Mouse (Mus musculus) heart, postnatal 25 days (tissue): ENCODE data around the gene Retreg1. TPM values are rescaled to one million over a fixed set of nuclear protein-coding genes. Genes with fewer than 3 reads are reported as not detected.

ENCODE experiments used
- DNase-seq: peaks from one replicate; pipeline ENCODE4 v3.0.0; 2022; ENCODE audit warnings: low spot score
- intact Hi-C: fragments of 180-260 bp; cut with DNase I; formaldehyde crosslinking; loops from one replicate; pipeline ENCODE4 v1.15.1; 2025
- total RNA-seq, 2 experiments: library from RNA; stranded (reverse); gene quantifications; 2 replicates each; pipeline ENCODE4 v1.2.3; 2021

Gene Retreg1
- total RNA-seq, 2 experiments from 2014 or later, result 206 to 227 TPM

GRCm38 (mm10) chr15:25873536-25873935 lies 30.6 kb downstream of the Retreg1 start:
- DNase-seq, result no peak
- intact Hi-C loops, result no loop called here

GRCm38 (mm10) chr15:25876601-25877161 lies 33.7 kb downstream of the Retreg1 start:
- no peak for DNase-seq
- intact Hi-C loops, result no loop called here

- no peak for DNase-seq
- intact Hi-C loops, result no loop called here
Observed at GRCm38 (mm10) chr15:25877798-25878197, 34.8 kb downstream of the Retreg1 start.

GRCm38 (mm10) chr15:25879229-25879628 lies 36.2 kb downstream of the Retreg1 start:
- intact Hi-C loops, result no loop called here

GRCm38 (mm10) chr15:25880192-25880591 lies 37.2 kb downstream of the Retreg1 start:
- no peak for DNase-seq
- intact Hi-C loops, result no loop called here

More at GRCm38 (mm10) chr15:25879229-25879628, 36.2 kb downstream of the Retreg1 start:
- no peak for DNase-seq

- intact Hi-C loops, result no loop called here
- DNase-seq, result no peak
Observed at GRCm38 (mm10) chr15:25882002-25882401, 39.0 kb downstream of the Retreg1 start.

- DNase-seq, result no peak
- intact Hi-C loops, result no loop called here
Observed at GRCm38 (mm10) chr15:25884416-25884958, 41.5 kb downstream of the Retreg1 start.

GRCm38 (mm10) chr15:25886581-25887011 lies 43.6 kb downstream of the Retreg1 start:
- intact Hi-C loops, result no loop called here
- peak; percentile 29 for DNase-seq

- intact Hi-C loops, result no loop called here
- no peak for DNase-seq
Observed at GRCm38 (mm10) chr15:25889927-25890326, 46.9 kb downstream of the Retreg1 start.

GRCm38 (mm10) chr15:25891556-25891955 lies 48.6 kb downstream of the Retreg1 start:
- DNase-seq, result no peak
- intact Hi-C loops, result no loop called here

- intact Hi-C loops, result no loop called here
- DNase-seq, result no peak
Observed at GRCm38 (mm10) chr15:25893327-25893726, 50.3 kb downstream of the Retreg1 start.

GRCm38 (mm10) chr15:25896783-25897182 lies 53.8 kb downstream of the Retreg1 start:
- intact Hi-C loops, result no loop called here
- no peak for DNase-seq

GRCm38 (mm10) chr15:25897617-25898016 lies 54.6 kb downstream of the Retreg1 start:
- no peak for DNase-seq
- intact Hi-C loops, result no loop called here

GRCm38 (mm10) chr15:25899021-25899420 lies 56.0 kb downstream of the Retreg1 start:
- intact Hi-C loops, result no loop called here
- no peak for DNase-seq

- peak; percentile 26 for DNase-seq
- intact Hi-C loops, result loop anchor here (1.0 to 5.0 kb wide), 3 partner anchors 42 to 93 kb away; no protein-coding TSS in a partner anchor
Observed at GRCm38 (mm10) chr15:25900540-25900939, 57.6 kb downstream of the Retreg1 start.

GRCm38 (mm10) chr15:25902931-25903615 lies 60.1 kb downstream of the Retreg1 start:
- DNase-seq, result no peak
- intact Hi-C loops, result loop anchor here (5.0 kb wide), 2 partner anchors 39 to 96 kb away; no protein-coding TSS in a partner anchor

GRCm38 (mm10) chr15:25904435-25905021 lies 61.5 kb downstream of the Retreg1 start:
- DNase-seq, result no peak
- intact Hi-C loops, result loop anchor here (5.0 kb wide), 2 partner anchors 38 to 97 kb away; no protein-coding TSS in a partner anchor

- no peak for DNase-seq
- intact Hi-C loops, result no loop called here
Observed at GRCm38 (mm10) chr15:25909783-25910494, 67.0 kb downstream of the Retreg1 start.

- intact Hi-C loops, result no loop called here
- DNase-seq, result no peak
Observed at GRCm38 (mm10) chr15:25910495-25910865, 67.5 kb downstream of the Retreg1 start.

GRCm38 (mm10) chr15:25910924-25911323 lies 67.9 kb downstream of the Retreg1 start:
- intact Hi-C loops, result no loop called here
- DNase-seq, result no peak
